Mouse (Mus musculus) heart, postnatal 4 days (tissue): ENCODE data around the gene Gucy2g. TPM values are rescaled to one million over a fixed set of nuclear protein-coding genes. Genes with fewer than 3 reads are reported as not detected.
"Not testable (repeated sequence)": the region's sequence is repeated elsewhere in the genome, so short reads cannot be mapped to it uniquely, and the experiment has no call there.

Source experiments
- DNase-seq: peaks from one replicate; pipeline ENCODE4 v3.0.0; 2021
- total RNA-seq, 2 experiments: library from RNA; stranded (reverse); gene quantifications; 2 replicates each; pipeline ENCODE4 v1.2.3; 2021

Gucy2g gene
- total RNA-seq, 2 experiments from 2014 or later = not detected

DNA sequence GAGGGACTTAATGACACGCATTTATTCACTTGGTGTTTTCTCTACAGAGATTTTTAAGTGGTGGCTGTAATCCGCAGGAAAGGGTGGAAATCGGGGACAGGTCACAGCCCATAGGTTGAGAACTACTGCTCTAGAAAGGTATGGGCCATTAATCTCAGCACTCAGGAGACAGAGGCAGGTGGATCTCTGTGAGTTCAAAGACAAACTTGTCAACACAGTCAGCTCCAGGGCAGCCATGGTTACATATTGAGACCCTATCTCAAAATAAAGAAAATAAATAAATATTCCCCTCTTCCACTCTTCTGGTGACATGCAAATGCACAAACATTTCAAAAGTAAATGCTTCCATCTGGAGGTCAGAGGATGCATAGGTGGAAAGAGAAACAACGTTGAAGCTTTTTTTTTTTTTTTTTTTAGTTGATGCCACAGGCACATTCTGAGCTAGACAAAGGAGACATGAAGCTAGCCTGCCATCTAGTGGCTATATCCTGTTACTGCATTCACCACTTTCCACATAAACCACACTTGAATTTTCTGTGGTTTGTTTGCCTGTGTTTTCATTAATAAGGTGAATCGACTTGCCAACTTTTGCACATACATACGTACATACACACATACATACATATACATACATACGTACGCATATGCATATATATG is 34.4 kb downstream of the Gucy2g start:
- DNase-seq = peak; percentile 67

- peak; percentile 82 for DNase-seq
Measured at GRCm38 (mm10) chr19:55198303-55198702, 42.7 kb downstream of the Gucy2g start.

- no peak for DNase-seq
Measured at GRCm38 (mm10) chr19:55195574-55195973, 45.5 kb downstream of the Gucy2g start.

DNA sequence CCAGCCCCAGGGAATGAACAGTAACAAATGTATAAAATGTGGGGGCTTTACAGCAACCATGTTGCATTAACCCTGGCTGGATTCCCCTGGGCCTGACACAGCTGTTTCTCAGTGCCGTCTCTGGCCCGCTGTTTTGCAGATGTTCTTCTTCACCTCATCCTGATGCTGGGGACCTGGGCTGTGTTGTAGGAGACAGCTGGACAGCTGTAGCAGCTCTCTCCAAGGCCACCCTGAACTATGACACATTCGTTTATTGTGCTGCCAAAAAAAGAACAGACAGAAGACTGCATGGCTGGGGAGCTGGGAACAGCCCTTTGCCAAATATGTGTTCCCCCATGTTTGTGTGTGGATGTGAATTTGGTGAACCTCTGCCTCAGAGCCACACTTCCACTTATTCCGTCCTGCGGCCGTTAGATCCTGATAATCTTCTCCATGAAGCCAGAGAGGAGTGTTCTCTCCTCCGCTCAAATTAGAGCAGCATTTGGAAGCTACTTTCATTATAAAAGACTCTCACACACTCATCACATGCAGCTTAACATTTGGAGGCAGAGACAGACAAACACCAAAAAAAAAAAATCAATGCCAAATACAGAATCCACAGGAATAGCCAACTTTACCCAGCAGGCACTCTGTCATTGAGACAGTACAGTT is 46.4 kb downstream of the Gucy2g start:
- DNase-seq = peak; percentile 53

- no peak for DNase-seq
Measured at GRCm38 (mm10) chr19:55193717-55194394, 47.2 kb downstream of the Gucy2g start.

- no peak for DNase-seq
Measured at GRCm38 (mm10) chr19:55192254-55192945, 48.6 kb downstream of the Gucy2g start.

GRCm38 (mm10) chr19:55191596-55191995 is 49.4 kb downstream of the Gucy2g start:
- DNase-seq = no peak

DNA sequence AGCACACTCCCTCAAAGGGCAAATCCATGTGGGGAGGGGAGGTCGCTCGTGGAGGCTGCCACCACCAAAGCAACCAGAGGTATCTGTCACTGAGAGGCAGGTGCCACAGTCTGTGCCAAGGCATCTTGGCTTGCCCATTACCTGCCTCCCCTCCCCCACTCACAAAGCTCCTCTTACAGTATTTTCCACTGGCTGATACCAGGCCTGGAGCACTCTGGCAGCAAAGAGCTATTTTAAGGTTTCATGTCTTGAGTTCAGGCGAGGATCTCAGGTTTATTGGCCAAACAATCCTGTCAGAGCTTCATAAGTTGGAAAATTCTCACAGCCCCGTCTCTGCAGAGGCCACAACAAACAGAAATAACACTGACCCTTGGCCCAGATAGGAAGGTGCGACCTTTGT is 51.0 kb downstream of the Gucy2g start:
- DNase-seq = peak; percentile 74

DNA sequence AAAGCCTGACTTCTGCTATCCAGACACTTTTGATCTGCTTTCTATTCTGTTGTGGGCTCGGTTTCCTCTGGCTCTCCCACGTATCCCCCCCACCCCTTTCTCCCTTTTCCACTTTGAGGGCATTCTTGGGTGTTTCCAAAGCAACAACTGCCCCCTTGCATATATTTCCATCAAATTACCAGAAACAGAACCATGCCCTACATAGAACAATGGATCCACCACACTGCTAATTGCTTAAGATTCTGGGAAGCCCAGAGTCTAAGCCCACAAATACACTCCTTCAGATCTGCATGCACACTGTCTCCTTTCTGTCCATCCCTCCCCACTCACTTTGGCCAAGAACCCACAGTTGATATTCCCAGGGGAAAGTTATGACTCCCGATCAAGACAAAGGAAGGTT is 55.4 kb downstream of the Gucy2g start:
- DNase-seq = no peak

GRCm38 (mm10) chr19:55185074-55185473 is 56.0 kb downstream of the Gucy2g start:
- no peak for DNase-seq

GRCm38 (mm10) chr19:55184442-55184841 is 56.6 kb downstream of the Gucy2g start:
- no peak for DNase-seq

DNA sequence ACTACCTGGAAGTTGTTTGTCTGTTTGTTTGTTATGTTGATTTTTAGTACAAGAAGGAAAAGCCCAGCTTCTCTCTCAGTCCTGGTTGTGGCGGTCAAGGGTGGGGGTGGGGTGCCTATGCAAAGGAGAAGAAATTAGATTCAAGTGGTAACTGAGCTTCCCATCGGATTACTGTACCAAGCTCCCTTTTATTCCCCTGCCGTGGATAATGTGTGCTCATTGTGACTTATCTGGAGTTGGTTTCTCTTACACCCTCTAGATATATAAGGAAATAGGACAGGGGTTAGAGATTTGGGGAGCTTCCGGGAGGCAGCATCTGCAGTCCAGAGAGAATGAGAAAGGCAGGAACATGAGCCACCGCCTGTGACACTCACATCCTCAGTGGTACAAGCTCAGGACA is 60.6 kb downstream of the Gucy2g start, which contains the start of gene Tectb:
Gene Tectb, plus strand, starts transcription at position 301 of the 400 bp plus-strand sequence.
- DNase-seq = no peak

DNA sequence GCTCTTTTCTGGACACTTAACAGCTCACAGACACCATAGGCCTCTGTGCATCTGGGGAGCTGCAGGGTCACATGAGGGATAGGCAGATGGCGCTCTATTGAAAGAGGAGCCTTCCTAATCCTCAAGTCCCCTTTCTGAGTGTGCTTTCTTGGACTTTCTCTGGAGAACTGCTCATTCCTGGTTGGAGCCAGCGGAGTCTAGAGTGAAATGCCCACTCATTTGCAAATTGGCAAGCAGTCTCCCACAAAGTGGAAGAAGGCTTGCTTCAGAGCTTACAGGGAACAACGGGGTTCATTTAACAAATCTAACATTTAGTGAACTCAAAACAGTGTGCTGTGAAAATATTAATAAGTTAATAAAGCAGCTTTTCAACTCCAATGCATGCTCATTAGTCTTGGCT is 63.9 kb downstream of the Gucy2g start:
- no peak for DNase-seq

- no peak for DNase-seq
Measured at GRCm38 (mm10) chr19:55171585-55171984, 69.5 kb downstream of the Gucy2g start.

GRCm38 (mm10) chr19:55170399-55170798 is 70.6 kb downstream of the Gucy2g start:
- DNase-seq = no peak

- not testable (repeated sequence) for DNase-seq
Measured at GRCm38 (mm10) chr19:55169236-55169729, 71.8 kb downstream of the Gucy2g start.

DNA sequence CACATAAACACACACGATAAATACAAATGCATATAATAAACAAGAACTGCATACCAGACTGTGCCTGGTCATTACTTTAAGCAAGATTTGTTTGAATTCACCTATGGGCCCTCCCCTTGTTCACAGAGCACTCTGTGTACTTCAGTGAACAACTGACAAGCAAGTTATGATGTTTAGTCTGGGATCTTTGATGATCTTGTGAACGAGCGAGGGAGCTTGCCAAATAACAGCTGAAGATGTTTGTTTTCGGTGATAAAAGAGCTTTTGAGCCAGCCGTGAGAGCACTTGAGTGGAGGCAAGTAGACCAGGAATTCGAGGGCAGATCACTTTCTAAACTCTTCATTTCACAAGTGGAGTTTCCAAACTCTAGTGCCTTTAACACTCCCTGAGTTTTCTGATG is 72.7 kb downstream of the Gucy2g start:
- no peak for DNase-seq

DNA sequence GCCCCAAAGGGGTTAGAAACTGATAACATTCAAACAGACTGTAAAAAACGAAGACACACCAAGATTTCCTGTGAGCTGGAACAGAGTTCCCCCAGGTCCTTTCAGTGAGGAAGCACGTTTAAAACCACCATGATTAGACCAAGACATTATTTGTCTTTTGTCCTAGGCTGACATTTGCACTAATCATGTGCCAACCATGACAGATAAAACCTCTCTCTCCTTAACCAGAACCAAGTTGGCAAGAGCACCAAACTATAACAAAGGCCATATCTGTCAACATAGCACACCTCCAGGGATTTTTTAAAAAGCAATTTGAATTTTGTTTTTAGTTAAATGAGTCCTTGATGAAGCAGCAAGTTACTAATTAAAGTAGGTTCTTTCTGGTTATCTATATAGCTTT is 73.3 kb downstream of the Gucy2g start:
- no peak for DNase-seq

DNA sequence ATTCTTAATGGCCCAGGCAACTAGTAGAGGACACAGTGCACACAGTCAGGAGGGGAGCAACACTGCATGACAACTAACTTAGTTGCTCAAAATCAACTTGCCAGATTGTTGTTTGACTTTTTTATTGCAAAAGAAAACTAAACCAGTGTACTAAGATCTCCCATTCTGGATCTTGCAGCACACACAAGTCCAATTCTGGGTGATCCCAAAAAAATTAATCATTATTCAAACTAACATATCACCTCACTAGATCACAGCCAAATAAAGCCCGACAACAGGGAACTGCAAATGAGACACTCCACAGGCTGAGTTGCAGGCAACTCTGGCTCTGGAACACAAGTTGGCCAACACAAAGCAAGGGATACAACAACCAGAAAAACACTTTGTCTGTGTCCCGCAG is 74.3 kb downstream of the Gucy2g start:
- DNase-seq = no peak

DNA sequence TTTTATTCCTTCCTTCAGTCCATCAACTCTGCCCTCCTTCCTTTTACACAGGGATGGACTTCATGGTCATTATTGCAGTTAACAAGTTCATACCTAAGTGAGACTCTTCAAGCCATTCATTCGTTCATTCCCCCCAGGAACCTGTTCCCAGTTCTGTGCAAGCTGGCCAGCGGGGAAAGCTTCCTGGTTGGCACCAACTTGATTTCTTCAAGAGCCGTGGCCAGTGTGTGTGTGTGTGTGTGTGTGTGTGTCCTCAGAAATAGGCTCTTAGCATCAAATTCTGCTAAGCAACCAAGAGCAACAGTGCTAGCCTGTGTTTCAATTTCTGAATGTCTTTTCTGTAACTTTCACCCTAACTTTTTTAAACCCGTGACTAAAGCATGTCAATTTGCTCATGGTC is 75.1 kb downstream of the Gucy2g start:
- no peak for DNase-seq

DNA sequence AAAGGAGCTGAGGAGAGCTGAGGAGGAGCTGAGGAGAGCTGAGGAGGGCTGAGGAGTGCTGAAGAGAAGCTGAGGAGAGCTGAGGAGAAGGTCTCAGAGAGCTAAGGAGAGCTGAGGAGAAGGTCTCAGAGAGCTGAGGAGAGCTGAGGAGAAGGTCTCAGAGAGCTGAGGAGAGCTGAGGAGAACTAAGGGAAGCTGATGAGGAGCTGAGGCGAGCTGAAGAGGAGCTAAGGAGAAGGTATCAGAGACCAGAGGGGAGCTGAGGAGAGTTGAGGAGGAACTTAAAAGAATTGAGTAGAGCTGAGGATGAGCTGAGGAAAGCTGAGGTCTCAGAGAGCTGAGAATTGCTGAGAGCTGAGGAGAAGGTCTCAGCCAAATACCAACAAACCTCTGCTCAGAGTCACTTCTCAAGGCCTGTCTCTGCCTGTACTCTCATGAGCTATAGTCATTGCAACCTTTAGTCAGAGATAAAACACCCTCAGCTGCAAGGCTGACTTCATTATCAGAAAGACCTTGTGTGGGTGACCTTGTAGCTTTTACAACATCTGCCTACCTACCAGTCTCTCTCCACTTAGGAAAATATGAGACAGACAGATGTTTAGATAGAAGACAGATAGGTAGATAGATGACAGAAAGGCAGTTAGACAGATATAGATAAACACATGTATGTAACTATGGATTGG is 75.7 kb downstream of the Gucy2g start:
- no peak for DNase-seq

DNA sequence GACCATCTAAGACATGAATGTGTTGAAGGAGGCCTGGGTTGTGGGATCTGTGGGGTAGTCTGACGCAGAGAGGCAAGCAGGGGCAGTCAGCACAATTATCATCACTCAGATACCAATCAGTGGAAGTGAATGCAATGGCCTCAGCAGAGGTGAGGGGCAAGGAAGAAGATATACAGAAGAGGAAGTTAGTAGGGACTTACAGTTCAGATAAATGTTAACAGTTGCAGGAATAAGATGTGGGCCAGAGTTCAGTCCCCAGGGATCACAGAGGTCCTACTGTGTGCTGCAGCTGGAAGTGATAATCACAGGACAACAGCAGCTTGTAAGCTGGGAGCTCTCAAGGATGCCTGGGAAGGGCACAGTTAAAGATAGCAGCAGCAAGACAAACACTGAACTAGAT is 76.9 kb downstream of the Gucy2g start:
- DNase-seq = no peak
